Mouse (Mus musculus): ENCODE results near the gene Kcnk7.

Gene Kcnk7

DNA sequence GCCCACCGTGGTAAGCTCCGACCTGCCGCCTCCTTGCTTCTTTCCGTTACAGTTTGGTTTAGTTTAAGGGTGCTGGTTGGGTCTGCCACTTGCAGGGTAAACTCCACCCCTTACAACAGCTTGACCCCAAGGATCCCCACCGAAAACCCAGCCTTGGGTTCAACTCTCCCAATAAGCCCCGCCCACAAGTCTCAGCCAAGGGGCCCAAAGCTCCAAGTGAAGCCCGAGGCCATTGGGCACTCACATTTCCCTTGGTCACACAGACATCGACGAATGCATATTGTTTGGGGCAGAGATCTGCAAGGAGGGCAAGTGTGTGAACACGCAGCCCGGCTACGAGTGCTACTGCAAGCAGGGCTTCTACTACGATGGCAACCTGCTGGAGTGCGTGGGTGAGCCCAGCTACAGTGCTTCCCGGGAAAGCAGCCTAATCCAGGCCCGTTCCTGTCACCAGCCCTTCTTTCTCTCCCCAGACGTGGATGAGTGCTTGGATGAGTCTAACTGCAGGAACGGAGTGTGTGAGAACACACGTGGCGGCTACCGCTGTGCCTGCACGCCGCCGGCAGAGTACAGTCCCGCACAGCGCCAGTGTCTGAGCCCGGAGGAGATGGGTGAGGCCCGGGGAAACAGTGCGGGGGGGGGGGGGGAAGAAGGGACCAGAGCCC lies 52.3 kb downstream of the Kcnk7 start:
- no peak for DNase-seq (ENCODE audit: low spot score)
